Mouse (Mus musculus): ENCODE measurements around the gene 1810055G02Rik.
A peak's percentile ranks its signal among the peaks of the same experiment; 100 is the strongest.

1810055G02Rik gene

DNA sequence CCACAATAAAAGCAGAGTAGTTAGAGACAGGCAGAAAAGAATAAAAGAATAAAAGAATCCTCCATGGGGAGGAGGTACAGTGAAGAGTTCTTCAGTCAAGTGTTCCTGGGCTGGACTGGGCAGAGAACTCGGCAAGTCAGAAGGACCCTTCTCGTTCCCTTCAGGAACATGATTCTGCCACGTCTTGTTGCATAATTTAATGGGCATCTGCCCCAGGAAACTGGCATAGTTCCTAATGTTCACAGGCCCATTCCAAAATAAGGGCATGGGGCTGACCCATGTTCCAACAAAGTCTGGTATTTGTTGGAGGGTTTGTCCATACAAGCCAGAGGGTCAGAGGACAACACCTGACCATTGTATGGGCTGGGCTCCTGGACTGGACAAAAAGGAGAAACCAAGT is 13.1 kb upstream of the 1810055G02Rik start:
- DNase-seq (ENCODE audit: low spot score), result no peak

DNA sequence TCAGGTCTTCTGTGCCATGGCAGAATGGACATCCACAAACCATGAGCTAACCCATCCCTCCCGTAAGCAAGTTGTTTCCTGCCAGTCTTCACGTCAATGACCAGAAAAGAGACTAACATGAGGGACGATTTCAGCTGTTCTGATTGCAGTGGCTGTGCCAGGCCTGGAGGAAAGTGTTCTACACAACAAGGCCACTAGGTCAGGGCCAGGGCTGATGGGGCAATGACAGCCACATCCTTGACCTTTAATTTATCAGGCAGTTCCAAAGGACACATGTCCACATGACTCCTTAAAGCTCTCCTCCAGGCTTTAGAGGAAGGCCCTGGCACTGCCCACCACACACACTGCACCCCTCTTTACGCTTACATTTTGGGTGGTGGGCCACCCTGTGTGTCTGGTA is 12.6 kb upstream of the 1810055G02Rik start:
- no peak for DNase-seq (ENCODE audit: low spot score)

DNA sequence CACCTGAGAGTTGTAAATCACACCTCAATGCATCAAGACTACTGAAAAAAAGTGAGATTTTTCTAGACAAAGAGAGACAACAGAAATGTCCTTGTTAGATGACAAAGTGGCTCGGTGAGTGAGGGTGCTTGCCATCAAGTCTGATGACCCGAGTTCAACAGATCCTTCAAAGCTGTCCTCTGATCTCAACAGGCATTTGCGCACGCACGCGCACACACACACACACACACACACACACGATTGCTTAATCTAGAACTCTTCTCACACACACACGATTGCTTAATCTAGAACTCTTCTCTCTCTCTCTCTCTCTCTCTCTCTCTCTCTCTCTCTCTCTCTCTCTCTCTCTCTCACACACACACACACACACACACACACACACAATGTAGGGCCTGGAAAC is 12.1 kb upstream of the 1810055G02Rik start:
- no peak for DNase-seq (ENCODE audit: low spot score)

DNA sequence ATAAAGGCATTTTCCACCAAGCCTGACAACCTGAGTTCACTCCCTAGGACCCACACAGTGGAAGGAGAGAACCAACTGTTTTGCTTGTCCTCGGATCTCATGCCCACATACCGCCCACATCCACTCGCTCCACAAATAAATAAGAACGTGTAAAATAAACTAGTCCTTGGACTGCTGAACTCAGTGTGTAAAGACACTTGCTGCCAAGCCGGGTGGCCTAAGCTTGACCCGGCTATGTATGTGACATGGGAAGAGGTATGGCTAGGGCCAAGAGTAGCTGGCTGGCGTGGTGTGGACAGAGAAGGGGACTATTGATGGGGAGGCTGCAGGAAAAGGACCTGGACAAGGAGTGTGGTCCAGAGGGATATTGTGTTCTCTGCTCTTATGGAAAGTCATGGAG is 10.1 kb upstream of the 1810055G02Rik start:
- no peak for DNase-seq (ENCODE audit: low spot score)

DNA sequence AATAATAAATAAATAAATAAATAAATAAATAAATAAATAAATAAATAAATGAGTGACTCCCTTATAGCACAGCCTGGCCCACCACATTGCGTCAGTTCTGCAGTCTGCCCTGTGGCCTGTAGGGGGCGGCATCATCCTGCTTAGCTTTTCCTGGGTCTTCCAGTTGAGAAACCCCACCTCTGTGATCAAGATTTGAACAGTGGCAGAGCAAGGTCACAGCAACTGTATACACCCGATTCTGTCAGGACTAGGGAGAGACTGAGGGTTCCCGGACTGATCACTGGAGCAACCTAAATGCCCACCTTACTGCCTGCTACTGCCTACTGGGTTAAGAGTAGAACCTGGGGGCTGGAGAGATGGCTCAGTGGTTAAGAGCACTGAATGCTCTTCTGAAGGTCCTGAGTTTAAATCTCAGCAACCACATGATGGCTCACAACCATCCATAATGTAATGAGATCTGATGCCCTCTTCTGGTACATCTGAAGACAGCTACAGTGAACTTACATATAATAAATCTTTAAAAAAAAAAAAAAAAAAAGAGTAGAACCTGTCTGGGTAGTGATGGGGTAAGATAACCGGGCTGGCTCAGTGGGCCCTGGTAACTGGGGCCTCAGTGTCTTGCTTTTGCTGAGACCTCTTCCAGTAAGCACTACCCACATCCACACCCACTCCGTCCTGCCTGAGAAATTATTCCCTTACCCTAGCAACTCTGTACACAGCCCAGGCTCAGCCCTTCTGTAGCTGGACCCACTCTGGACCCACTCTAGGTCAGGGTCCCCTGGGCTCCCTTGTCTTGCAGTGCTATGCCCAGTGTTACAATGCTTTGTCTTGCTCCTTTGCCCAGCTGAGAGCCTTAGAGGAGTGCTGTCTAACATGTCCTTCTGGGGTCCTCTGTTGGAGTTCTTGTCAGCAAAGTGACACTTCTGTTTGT is 8.3 kb upstream of the 1810055G02Rik start:
- DNase-seq (ENCODE audit: low spot score), result peak; percentile 71

DNA sequence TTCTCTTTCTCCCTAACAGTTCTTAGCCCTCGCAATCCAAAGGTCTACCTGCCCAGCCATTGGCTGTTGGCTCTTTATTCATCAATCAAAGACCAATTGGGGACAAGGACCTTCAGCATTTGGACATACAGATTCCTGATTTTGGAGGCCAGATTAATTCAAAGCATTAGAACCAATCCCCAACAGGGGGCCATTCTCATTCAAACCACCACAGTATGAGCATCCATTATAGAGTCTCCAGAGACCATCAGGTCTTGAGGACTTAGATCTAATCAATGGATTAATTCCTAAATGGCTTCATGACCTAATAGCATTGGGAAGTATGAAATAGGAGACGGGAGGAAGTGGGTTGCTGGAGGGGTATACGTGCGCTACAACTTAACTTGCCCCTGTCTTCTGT is 5.6 kb upstream of the 1810055G02Rik start:
- no peak for DNase-seq (ENCODE audit: low spot score)

DNA sequence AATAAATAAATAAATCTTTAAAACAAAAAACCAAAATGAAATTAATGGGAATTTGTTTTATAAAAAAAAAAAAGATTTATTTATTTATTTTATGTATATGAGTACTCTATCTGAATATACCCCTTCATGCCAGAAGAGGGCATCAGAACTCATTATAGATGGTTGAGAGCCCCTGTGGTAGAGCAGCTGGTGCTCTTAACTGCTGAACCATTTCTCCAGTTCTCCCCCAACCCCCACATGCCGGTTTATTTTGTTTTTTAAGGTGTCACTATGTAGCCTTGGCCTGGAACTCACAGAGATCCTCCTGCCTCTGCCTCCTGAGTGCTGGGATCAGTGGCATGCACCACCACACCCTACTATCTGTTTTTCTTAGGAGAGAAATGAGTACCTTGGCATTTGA is 1.8 kb upstream of the 1810055G02Rik start:
- no peak for DNase-seq (ENCODE audit: low spot score)

DNA sequence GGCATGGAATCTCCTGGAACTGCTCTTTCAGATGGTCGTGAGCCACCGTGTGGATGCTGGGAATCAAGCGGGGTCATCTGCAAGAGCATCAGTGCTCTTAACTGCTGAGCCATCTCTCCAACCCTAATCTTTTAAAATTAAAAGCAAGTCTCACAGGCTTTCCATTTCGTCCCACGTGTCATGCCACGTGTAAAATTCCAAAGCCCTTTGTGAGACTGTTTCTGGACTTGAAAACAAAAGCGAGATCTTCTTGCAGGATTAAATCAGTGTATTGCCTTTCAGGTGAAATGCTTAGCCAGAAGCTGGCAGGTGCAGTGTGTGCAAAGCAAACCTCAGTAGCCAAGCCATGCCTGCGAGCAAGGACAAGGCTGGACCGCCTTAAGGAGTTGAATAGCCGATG is 540 bp upstream of the 1810055G02Rik start:
- DNase-seq (ENCODE audit: low spot score), result no peak

DNA sequence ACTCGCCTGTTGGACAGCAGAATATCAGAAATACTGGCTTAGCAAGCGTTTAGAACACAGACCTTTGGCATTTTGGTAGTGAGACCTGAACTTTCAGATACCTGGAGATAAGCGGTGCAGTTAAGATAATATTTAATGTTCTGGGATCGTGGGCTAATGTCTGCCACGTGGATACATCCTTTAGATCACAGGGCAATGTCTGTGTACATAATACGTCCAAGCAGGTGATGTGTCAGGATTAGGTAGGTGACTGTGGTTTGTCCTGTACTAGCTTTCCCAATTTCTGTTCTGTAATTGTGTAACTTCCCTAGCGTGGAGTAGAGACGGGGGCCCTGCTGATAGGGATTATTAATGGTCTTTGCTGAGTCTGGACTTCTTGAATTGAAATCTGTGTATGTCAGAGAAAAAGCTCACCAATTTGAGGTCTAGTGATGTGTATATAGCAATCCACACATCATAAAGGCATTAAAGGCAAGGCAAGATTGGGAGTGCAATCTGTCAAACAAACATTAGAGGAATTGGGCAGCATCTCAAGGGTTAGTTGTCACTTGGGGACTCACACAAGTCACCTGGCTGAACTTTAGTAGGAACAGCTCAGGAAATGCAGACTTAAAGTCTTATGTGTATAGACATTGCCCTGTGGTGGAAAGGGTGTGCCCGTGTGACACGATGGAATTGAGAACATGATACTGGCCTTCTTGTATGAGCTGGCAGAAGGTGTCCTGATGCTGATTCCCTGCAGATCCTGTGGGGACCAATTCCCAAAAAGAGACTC is 1.1 kb downstream of the 1810055G02Rik start:
- DNase-seq (ENCODE audit: low spot score), result no peak

DNA sequence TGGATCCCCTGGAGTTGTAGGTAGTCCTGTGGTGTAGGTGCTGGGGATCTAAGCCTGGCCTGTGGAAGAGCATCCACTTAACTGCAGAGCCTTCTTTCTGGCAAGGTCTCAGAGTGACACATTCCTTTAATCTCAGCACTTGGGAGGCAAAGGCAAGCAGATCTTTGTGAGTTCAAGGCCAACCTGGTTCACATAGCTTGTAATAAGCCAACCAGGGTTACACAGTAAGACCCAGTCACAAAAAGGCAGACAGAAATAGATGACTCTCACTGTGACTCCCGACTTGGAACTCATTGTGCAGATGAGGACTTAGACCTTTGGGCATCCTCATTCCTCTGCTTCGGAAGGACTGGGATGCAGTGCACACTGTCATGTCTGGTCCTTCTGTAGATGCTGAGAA is 2.3 kb downstream of the 1810055G02Rik start:
- no peak for DNase-seq (ENCODE audit: low spot score)

DNA sequence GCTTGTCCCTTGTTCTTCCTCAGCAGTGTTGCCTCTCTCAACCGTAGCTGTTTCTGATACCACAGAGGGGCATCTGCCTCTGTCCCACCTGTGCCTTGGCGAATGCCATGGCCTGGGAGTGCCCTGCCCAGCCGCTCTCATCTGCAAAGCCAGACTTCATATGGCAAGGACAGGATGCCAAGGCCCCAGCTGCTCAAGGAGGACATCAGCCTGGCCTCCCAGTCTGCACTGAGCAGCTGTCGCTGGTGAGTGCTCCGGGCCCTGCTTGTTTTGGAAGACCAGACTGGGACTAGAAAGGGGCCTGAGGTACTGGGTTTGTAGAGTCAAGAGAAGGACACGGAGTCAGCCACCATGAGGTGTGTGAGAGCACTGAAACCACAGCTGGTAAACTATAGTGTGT is 6.3 kb downstream of the 1810055G02Rik start:
- no peak for DNase-seq (ENCODE audit: low spot score)

DNA sequence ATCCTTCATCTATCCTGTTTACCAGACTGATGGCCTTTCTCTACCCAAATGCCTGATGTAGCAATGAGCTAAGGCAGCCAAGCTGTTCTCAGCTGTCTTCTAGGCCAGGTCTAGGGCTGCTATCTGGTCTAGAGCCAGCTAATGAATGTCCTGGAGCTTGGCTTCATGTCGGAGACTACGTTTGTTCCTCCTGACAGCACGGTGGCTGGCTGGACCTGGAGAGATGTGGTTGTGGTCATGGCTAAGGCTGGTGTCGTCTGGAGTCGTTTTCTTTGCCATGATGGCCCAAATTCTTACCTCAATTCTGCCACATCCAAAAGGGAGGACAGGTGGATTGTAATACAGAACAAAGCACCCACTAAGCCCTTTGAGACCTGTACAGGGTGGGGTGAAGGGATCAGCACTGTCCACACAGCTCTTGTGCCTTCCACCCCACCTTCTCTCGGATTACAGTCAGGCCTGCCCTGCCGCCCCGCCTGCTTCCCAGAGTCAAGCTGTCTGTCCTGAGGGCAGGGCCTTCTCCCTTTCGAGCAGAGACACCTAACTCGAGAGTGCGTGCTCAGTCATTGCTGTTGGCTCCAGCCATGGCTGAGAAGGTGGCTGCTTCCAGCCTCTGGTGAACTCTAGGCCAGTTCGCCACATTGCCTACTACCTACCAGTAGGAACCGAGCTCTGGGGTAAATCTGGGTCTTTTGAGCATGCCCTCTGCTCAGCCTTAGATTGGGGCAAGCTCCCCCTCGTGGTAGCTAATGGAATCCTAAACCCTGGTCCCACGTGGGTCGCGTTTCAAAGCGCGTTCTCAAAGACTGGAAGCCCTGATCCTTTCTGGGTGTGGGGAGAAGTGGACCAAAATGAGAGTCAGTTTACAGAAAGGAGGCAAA is 10.6 kb downstream of the 1810055G02Rik start:
- DNase-seq (ENCODE audit: low spot score), result peak; percentile 73

DNA sequence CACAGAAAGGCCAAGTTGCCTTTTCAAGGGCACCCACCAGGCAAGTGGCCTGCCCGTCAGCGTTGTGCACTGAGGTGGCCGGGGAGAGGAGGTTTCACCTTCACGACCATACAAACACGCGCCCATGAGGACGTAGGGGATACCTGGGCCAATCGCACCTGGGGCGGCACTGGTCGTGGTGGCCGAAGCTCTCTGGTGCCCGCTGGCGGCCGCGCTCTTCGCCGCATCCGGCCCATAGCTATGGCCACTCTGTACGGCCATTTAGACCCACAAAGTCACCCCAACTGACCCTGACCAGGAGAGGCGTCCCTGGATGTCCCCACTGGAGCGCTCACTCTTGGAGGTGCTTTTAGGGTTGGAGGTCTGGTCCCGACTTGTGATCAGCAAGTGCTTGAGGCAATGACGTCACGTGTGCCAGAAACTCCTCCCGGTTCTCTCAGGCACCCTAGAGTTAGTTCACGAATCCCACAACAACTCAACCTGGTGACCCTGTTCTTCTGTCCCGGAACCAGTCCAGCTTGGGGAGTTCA is 11.3 kb downstream of the 1810055G02Rik start:
- DNase-seq (ENCODE audit: low spot score), result peak; percentile 51

DNA sequence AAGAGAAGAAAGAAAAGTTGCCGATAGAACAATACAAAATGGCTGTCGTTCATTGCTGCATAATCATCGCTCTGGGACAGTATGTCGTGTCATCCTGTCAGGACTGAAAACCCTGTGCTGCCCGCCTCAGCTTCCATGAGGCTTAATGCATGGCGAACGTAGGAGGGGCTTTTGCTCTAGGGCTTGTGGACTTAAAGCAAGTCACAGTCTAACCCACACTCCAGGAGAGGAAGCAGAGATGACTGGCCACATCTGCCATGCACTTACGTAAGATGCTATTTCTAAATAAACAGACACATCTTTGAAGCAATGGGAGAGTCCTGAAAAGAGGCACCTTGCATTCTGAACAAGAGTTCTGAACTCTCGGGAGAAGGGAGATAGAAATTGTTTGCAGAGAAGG is 15.1 kb downstream of the 1810055G02Rik start:
- DNase-seq (ENCODE audit: low spot score), result no peak

DNA sequence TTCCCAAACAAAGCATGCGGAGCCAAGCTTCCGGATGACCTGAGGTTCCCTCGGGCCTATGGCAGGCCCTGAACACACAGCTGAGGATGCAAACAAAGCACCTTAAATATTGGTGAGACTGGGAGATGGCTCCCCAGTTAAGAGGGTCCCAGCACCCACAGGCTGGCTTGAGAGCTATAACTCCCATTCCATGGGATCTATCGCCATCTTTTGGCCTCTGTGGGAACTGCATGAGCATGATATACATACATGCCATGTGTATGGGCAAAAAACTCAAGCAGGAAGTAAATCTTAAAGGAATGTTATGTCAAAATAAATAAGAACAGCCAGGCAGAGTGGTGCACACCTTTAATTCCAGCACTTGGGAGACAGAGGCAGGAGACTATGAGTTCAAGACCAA is 15.8 kb downstream of the 1810055G02Rik start:
- DNase-seq (ENCODE audit: low spot score), result no peak

DNA sequence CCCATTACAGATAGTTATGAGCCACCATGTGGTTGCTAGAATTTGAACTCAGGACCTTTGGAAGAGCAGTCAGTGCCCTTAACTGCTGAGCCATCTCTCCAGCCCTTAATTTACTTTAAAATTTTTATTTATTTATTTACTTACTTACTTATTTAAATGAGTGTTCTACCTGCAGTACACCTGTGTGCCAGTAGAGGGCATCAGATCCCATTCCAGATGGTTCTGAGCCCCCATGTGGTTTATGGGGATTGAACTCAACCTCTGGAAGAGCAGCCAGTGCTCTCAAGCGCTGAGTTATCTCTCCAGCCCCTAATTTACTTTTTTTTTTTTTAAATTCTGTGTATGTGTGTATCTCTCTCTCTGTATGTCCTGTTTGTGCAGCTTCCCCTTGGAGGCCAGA is 16.7 kb downstream of the 1810055G02Rik start:
- DNase-seq (ENCODE audit: low spot score), result peak; percentile 59

DNA sequence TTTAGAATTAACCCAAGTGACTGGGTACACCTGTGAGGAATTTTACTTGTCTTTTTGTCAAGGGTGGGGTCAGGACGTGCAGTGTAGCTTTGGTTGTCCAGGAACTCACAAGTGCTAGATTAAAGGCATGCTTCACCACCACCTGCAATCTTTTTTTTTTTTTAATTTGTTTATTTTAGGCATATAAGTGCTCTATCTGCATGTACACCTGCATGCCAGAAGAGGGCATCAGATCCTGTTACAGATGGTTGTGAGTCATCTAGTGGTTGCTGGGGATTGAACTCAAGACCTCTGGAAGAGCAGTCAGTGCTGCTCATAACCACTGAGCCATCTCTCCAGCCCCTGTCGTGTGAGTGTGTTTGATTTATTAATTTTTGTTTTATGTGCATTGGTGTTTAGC is 20.8 kb downstream of the 1810055G02Rik start:
- no peak for DNase-seq (ENCODE audit: low spot score)

DNA sequence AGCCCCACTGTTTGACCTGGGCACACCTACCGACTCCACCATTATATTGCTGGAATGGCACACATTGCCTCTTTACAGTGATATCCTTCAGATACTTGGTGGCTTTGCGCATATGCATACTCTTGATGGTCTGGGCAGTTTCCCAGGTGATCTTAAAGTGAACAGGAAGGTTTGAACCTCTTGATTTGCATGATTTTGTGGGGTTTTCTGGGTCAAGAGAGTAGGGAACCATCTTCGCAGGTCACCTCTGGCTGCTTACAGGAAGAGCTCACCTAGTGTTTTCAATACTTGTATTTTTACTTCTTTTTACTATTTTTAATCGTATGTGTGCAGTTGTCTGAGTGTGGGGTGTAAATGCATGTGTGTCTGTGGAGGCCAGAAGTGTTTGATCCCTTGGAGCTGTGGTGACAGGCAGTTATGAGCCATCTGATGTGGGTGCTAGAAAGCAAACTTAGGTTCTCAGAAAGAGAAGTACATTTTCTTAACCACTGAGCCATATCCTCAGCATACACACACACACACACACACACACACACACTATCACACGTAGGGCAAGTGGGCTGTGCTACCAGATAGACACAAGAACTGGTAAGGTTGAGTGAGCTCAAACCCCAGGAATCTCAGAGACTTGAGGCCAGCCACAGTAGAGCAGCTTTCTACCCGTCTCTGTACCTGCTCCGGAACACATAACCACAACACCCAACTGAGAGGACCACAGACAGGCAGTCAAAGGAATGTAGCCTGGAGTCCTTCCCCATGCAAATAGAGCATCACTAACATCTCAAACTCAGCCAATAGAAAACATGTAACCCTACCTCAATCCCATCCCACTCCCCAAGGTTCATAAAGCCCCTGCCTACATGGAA is 22.9 kb downstream of the 1810055G02Rik start:
- no peak for DNase-seq (ENCODE audit: low spot score)

DNA sequence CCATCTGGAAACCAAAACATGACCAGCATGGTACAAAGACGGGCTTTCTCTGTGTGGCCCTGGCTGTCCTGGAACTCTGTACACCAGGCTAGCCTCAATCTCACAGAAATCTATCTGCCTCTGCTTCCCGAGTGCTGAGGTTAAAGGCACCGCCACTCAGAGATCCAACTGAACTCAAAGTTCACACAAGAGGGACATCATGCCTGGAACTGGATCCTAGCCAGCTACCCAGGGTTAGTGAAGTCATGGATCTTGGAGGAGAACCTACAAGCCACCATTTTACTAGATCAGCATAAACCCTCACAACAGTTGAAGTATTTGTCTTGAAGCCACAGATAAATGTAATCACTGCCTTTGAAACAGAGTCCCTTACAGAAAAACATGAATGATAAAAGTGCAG is 27.9 kb downstream of the 1810055G02Rik start:
- no peak for DNase-seq (ENCODE audit: low spot score)

DNA sequence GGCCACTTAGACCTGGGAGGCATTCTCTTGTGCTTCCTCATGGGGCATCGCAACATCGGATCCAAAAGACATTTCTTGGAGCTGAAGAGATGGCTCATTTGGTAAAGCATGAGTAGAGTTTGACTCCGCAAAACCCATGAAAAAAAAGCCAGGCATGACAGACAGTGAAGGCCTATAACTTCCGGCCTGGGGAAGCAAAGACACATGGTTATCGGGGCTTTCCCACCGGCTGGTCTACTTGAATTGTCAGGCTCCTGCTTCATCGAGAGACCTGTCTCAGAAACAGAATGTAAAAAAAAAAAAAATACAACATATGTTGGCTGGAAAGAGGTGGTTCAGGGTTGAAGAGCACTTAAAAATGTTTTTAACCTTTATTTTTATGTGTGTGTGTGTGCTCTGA is 31.6 kb downstream of the 1810055G02Rik start:
- no peak for DNase-seq (ENCODE audit: low spot score)

DNA sequence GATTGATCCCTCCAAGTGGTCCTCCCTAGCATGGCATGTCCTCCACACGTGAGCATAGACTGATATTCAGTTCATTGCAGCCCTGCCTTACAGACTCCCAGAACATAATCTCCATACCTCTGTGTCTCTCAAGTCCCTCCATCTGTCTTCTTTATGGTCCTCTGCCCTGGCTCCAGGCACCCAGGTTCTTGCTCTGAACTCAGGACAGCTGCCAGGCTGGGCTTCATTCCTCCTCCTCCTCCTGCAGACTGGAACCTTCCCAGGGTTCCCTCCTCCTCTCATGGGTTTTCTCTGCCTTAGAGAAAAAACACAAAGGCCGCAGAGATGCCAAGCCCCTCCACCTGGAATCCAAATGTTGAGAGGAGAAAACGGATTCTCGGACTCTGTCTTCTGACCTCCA is 34.6 kb downstream of the 1810055G02Rik start:
- no peak for DNase-seq (ENCODE audit: low spot score)

Data from ovary, postnatal 14 days (tissue).